Mouse (Mus musculus) hindbrain, embryonic 16.5 days (tissue): ENCODE results near the gene Ppp1r37. TPM values are rescaled to one million over a fixed set of nuclear protein-coding genes. Genes with fewer than 3 reads are reported as not detected.

Experiments used
- ATAC-seq: fragments of 200-750 bp; cut with Nextera tagmentation; 2 replicates; pipeline ENCODE4 v1.8.0; 2017; ENCODE audit warnings: moderate TSS enrichment, moderate library complexity
- H3K27ac ChIP-seq: fragments of 300-500 bp; sonication (generic); 2 replicates; pipeline ENCODE4 v1.5.1; 2014; ENCODE audit warnings: low read depth, mild to moderate bottlenecking, control low read depth, low read length, moderate library complexity
- H3K27me3 ChIP-seq: fragments of 300-500 bp; sonication (generic); replicated peaks from 2 replicates; pipeline ENCODE4 v1.6.1; 2014; ENCODE audit warnings: low read length; ENCODE audit not compliant: control insufficient read depth, insufficient read depth
- H3K36me3 ChIP-seq: fragments of 300-500 bp; sonication (generic); 2 replicates; pipeline ENCODE4 v1.6.1; 2014; ENCODE audit warnings: mild to moderate bottlenecking, low read length, moderate library complexity, mixed read lengths; ENCODE audit not compliant: control insufficient read depth, insufficient read depth
- H3K4me1 ChIP-seq: fragments of 300-500 bp; sonication (generic); 2 replicates; pipeline ENCODE4 v1.6.1; 2014; ENCODE audit warnings: low read depth, low read length; ENCODE audit not compliant: control insufficient read depth, insufficient read depth
- H3K4me2 ChIP-seq: fragments of 300-500 bp; sonication (generic); 2 replicates; pipeline ENCODE4 v1.6.1; 2014; ENCODE audit warnings: mild to moderate bottlenecking, low read length, control low read depth, moderate library complexity
- H3K4me3 ChIP-seq: fragments of 300-500 bp; sonication (generic); 2 replicates; pipeline ENCODE4 v1.5.1; 2014; ENCODE audit warnings: mild to moderate bottlenecking, low read length, control low read depth, moderate library complexity
- H3K9ac ChIP-seq: fragments of 300-500 bp; sonication (generic); 2 replicates; pipeline ENCODE4 v1.6.1; 2014; ENCODE audit warnings: low read depth, mild to moderate bottlenecking, control low read depth, low read length, moderate library complexity
- H3K9me3 ChIP-seq: fragments of 300-500 bp; sonication (generic); 2 replicates; pipeline ENCODE4 v1.6.1; 2014; ENCODE audit warnings: mild to moderate bottlenecking, low read length, moderate library complexity; ENCODE audit not compliant: control insufficient read depth
- WGBS: fragments of 180-500 bp; shearing (Covaris S2); extraction: QIAGEN DNeasy Blood & Tissue Kit; methylation state at CpG from one replicate; pipeline ENCODE4 v1.1.7; 2014; 5-methylcytosine and 5-hydroxymethylcytosine counted together
- polyA plus RNA-seq: library from polyadenylated mRNA; unstranded; fragments of >200 nt; fragmentation: Nextera tagmentation; extraction: Ambion mirVana; gene quantifications from 2 replicates; pipeline ENCODE4 v1.2.1, GENCODE M21; 2015

The Ppp1r37 gene
- polyA plus RNA-seq, 1 experiment from 2014 or later: 37.7 TPM

GRCm38 (mm10) chr7:19561431-19561764, 1.5 kb downstream of the Ppp1r37 start:
- peak overlapping the region; percentile 89 for H3K4me3 ChIP-seq
- H3K27me3 ChIP-seq: no peaks in the 10 kb centered on the region
- H3K4me1 ChIP-seq: peaks cover 48% of the 10 kb centered on the region
- H3K36me3 ChIP-seq: peaks cover 16% of the 10 kb centered on the region
- WGBS: 2% methylated on average over 11 of the region's 11 CpGs
- peak overlapping the region; percentile 98 for H3K9ac ChIP-seq
- peak overlapping the region; percentile 73 for H3K4me2 ChIP-seq
- peaks cover 4% of the 10 kb centered on the region; the same call in 1 of the 2 replicates for H3K9me3 ChIP-seq
- no peak; the same call in 1 of the 2 replicates for ATAC-seq
- H3K27ac ChIP-seq: peak overlapping the region; percentile 94

- no peak for ATAC-seq
- 24% methylated on average over 11 of the region's 11 CpGs for WGBS
- peaks cover 4% of the 10 kb centered on the region; the same call in 1 of the 2 replicates for H3K9me3 ChIP-seq
- peaks cover 15% of the 10 kb centered on the region for H3K36me3 ChIP-seq
- peak overlapping the region; percentile 89 for H3K4me3 ChIP-seq
- peaks cover 48% of the 10 kb centered on the region for H3K4me1 ChIP-seq
- H3K4me2 ChIP-seq: peak overlapping the region; percentile 73
- no peaks in the 10 kb centered on the region for H3K27me3 ChIP-seq
- peak overlapping the region; percentile 94 for H3K27ac ChIP-seq
- peak overlapping the region; percentile 98 for H3K9ac ChIP-seq
These were observed 2.2 kb downstream of the Ppp1r37 start for GRCm38 (mm10) chr7:19560491-19561260.

- Histone ChIP-seq H3K36me3 (no peaks in the 10 kb centered on the region), H3K4me3 (no peak overlapping the region), H3K4me1 (peaks cover 48% of the 10 kb centered on the region), H3K27me3 (no peaks in the 10 kb centered on the region), H3K4me2 (peak overlapping the region; percentile 26), H3K9me3 (no peaks in the 10 kb centered on the region), H3K27ac (no peak overlapping the region), H3K9ac (peak overlapping the region; percentile 36; the same call in 1 of the 2 replicates)
- no peak for ATAC-seq
- 45% methylated on average over 2 of the region's 2 CpGs for WGBS
These were observed 3.9 kb downstream of the Ppp1r37 start for GRCm38 (mm10) chr7:19558965-19559364.

- no peaks in the 10 kb centered on the region for H3K27me3 ChIP-seq
- peaks cover 45% of the 10 kb centered on the region for H3K4me1 ChIP-seq
- no peak for ATAC-seq
- no peaks in the 10 kb centered on the region for H3K9me3 ChIP-seq
- peak overlapping the region; percentile 36 for H3K9ac ChIP-seq
- no peak overlapping the region for H3K4me3 ChIP-seq
- no peak overlapping the region for H3K27ac ChIP-seq
- H3K4me2 ChIP-seq: peak overlapping the region; percentile 26
- 95% methylated on average over 6 of the region's 6 CpGs for WGBS
- no peaks in the 10 kb centered on the region for H3K36me3 ChIP-seq
These were observed 4.6 kb downstream of the Ppp1r37 start for GRCm38 (mm10) chr7:19557982-19558900.

- no peak for ATAC-seq
- peaks cover 41% of the 10 kb centered on the region for H3K4me1 ChIP-seq
- H3K36me3 ChIP-seq: no peaks in the 10 kb centered on the region
- no peak overlapping the region for H3K27ac ChIP-seq
- H3K9ac ChIP-seq: no peak overlapping the region
- no peak overlapping the region for H3K4me2 ChIP-seq
- no peak overlapping the region for H3K4me3 ChIP-seq
- H3K27me3 ChIP-seq: no peaks in the 10 kb centered on the region
- no peaks in the 10 kb centered on the region for H3K9me3 ChIP-seq
- 98% methylated on average over 2 of the region's 2 CpGs for WGBS
These were observed 5.8 kb downstream of the Ppp1r37 start for GRCm38 (mm10) chr7:19557086-19557485.

GRCm38 (mm10) chr7:19554168-19554567, 8.7 kb downstream of the Ppp1r37 start:
- WGBS: 78% methylated on average over 1 of the region's 1 CpGs
- Histone ChIP-seq H3K27me3 (no peaks in the 10 kb centered on the region), H3K9me3 (no peaks in the 10 kb centered on the region), H3K4me2 (no peak overlapping the region), H3K36me3 (no peaks in the 10 kb centered on the region), H3K4me3 (no peak overlapping the region), H3K4me1 (peaks cover 20% of the 10 kb centered on the region), H3K9ac (no peak overlapping the region), H3K27ac (no peak overlapping the region)
- ATAC-seq: no peak

- H3K4me3 ChIP-seq: no peak overlapping the region
- H3K27ac ChIP-seq: no peak overlapping the region
- H3K27me3 ChIP-seq: no peaks in the 10 kb centered on the region
- H3K36me3 ChIP-seq: no peaks in the 10 kb centered on the region
- H3K9me3 ChIP-seq: no peaks in the 10 kb centered on the region
- no peak for ATAC-seq
- no peak overlapping the region for H3K4me2 ChIP-seq
- peaks cover 7% of the 10 kb centered on the region; the same call in 1 of the 2 replicates for H3K4me1 ChIP-seq
- WGBS: 51% methylated on average over 2 of the region's 2 CpGs
- no peak overlapping the region for H3K9ac ChIP-seq
These were observed 10.4 kb downstream of the Ppp1r37 start for GRCm38 (mm10) chr7:19552443-19552842.

- Histone ChIP-seq H3K9ac (no peak overlapping the region), H3K4me2 (no peak overlapping the region), H3K4me3 (no peak overlapping the region), H3K27me3 (no peaks in the 10 kb centered on the region), H3K4me1 (peaks cover 1% of the 10 kb centered on the region; the same call in 1 of the 2 replicates), H3K9me3 (no peaks in the 10 kb centered on the region), H3K36me3 (no peaks in the 10 kb centered on the region), H3K27ac (no peak overlapping the region)
- ATAC-seq: no peak
- 86% methylated on average over 5 of the region's 5 CpGs for WGBS
These were observed 11.2 kb downstream of the Ppp1r37 start for GRCm38 (mm10) chr7:19551634-19552033.

- H3K9me3 ChIP-seq: no peaks in the 10 kb centered on the region
- no peak for ATAC-seq
- peaks cover 3% of the 10 kb centered on the region; the same call in 1 of the 2 replicates for H3K4me1 ChIP-seq
- no peak overlapping the region for H3K4me3 ChIP-seq
- WGBS: 91% methylated on average over 10 of the region's 10 CpGs
- no peak overlapping the region for H3K9ac ChIP-seq
- H3K27me3 ChIP-seq: no peaks in the 10 kb centered on the region
- no peak overlapping the region for H3K27ac ChIP-seq
- no peaks in the 10 kb centered on the region for H3K36me3 ChIP-seq
- H3K4me2 ChIP-seq: no peak overlapping the region
These were observed 13.5 kb downstream of the Ppp1r37 start for GRCm38 (mm10) chr7:19549394-19549793.
